Mouse (Mus musculus) naive thymus-derived CD4-positive, alpha-beta T cell, adult 5 months (primary cell): Measurements from ENCODE around the gene Pou2f1. TPM values are rescaled to one million over a fixed set of nuclear protein-coding genes. Genes with fewer than 3 reads are reported as not detected.

Source experiments
- polyA plus RNA-seq: library from polyadenylated mRNA; unstranded; fragments of 100-300 nt; shearing (Covaris generic); gene quantifications from one replicate; pipeline ENCODE4 v1.2.1, GENCODE M21; 2017

The Pou2f1 gene
- polyA plus RNA-seq = 39.8 TPM

GRCm38 (mm10) chr1:166002520-166003155 is at the start of gene Pou2f1:
Gene Pou2f1, minus strand, starts transcription at chr1:166002678.

Other genes with a start within 250 kb of the Pou2f1 start
- 53.2 TPM for gene Creg1, start 238.9 kb downstream of the Pou2f1 start, polyA plus RNA-seq
- 395 TPM for gene Cd247, start 214.0 kb downstream of the Pou2f1 start, polyA plus RNA-seq
- gene Dusp27, start 125.2 kb upstream of the Pou2f1 start, polyA plus RNA-seq = not detected
- not detected for gene Gpa33, start 127.6 kb upstream of the Pou2f1 start, polyA plus RNA-seq
- not detected for gene Mael, start 236.1 kb upstream of the Pou2f1 start, polyA plus RNA-seq